Mouse (Mus musculus) retina, postnatal 1 day (tissue): Measurements from ENCODE around the gene Clec18a.
A peak's percentile ranks its signal among the peaks of the same experiment; 100 is the strongest.
"Not testable (repeated sequence)": the region's sequence is repeated elsewhere in the genome, so short reads cannot be mapped to it uniquely, and the experiment has no call there.

Source experiments
- DNase-seq: peaks from one replicate; pipeline ENCODE4 v3.0.0-alpha.2; 2012

Clec18a gene

GRCm38 (mm10) chr8:111092326-111092725 is at the start of gene Clec18a:
TSS of gene Clec18a (minus strand) at chr8:111092426.
- DNase-seq = not testable (repeated sequence)

DNA sequence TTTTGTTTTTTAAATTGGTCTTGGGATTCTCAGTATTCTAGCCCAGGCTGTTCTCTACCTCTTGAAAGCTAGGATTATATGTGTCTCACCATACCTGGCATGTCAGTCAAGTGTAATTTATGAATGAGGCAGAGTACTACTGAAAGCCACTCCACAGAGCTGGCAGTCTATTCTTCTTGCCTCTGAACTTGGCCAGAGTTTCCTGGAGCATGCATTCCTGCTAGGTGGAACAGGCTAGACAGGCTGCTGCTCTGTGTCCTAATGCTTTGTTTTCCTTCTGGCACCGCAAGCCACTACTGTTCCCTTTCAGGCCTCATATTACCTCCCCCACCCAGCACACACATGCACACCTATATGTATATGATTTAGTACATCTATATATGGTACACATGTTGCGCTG is 38.5 kb upstream of the Clec18a start:
- no peak for DNase-seq

DNA sequence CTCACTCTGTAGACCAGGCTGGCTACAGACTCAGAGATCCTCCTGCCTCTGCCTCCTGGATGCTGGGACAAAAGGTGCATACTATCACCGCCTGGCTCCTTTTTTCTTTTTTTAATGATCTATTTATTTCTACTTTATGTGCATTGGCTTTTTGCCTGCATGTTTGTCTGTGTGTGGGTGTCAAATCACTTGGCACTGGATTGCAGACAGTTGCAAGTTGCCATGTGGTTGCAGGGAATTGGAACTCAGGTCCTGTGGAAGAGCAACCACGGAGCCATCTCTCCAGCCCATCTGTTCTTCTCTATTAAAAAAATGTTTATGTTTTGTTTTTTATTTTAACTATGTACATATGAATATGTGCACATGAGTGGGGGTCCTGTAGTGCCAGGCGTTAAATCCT is 27.3 kb upstream of the Clec18a start:
- DNase-seq = no peak

GRCm38 (mm10) chr8:111114891-111115290 is 22.7 kb upstream of the Clec18a start:
- no peak for DNase-seq

DNA sequence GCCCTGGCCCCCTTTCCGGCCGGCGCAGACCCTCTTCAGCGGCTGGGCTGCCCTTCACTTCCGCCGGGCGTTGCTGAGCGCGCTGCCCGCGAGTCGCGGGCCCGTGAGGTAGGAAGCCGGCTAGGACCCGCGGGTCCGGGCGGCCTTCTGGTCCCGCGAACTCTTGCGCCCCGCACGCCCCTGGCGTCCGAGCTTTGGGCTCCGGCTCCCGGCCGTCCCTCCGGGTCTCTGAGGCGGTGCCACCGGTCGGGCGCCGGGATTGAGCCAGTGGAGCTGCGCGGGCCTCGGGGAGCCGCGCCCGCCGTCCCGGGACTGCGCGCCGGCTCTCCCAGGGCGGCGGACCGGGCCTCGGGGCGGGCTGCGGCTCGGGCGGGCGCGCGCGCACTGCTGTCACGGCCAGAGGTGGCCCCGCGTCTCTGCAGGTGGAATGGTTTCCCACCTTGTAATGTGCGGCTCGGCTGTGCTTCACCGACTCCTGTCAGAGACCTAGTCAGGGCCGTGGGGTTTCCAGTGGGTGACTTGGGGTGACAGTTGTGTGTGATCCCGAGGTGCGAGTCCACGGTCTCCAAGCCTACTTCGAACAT is 2.6 kb upstream of the Clec18a start:
- peak; percentile 30 for DNase-seq

- DNase-seq = peak; percentile 94
Measured at GRCm38 (mm10) chr8:111093865-111094718, 1.9 kb upstream of the Clec18a start, which contains the start of gene Pdpr. TSS of gene Pdpr (plus strand) at chr8:111094630.

- no peak for DNase-seq
Measured at GRCm38 (mm10) chr8:111091706-111092105, 520 bp downstream of the Clec18a start.

- DNase-seq = peak; percentile 83
Measured at GRCm38 (mm10) chr8:111090126-111090525, 2.1 kb downstream of the Clec18a start.

DNA sequence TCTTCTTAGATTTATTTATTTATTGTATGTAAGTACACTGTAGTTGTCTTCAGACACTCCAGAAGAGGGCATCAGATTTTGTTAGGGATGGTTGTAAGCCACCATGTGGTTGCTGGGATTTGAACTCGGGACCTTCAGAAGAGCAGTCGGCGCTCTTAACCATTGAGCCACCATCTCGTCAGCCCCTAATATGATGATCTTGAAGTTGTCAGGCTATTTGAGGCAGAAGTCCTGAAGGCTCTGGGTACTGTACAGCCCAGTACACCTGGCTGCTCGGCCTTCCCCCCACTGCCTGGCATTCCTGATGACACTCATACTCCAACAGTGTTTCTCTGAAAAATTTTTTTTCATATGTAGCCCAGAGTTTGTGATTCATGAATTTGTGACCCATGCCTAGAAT is 8.3 kb downstream of the Clec18a start:
- DNase-seq = not testable (repeated sequence)

DNA sequence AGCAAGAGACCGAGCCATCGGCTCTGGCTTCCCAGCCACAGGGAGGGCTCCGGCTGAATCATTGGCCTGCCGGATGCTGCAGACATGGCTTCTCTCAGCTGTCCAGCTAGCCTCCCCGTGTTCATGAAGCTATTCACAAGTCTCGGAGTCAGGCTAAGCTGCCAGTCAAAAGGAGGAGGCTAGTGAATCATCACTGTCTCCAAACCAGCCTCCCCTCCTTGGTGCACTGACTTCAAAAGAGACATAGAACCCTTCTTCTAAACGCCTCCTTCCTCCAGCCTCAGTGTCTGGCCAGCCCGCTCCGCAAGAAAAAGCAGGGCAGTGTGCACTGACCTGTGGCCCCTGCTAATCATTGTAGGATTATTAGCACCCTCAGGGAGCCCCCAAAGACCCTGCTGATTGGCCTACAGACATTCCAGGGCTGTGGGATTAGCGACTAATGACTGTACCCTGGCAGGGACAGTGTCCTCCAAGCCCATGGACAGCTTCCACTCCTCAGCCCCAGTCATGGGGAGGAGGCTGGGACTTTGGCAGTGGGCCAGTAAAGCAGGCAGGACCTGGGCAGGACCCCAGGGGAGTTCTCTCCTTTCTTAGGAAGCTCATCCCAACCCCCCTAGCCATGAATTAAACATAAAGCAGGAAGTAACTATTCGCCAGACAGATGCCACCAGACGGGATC is 10.5 kb downstream of the Clec18a start:
- DNase-seq = peak; percentile 75

DNA sequence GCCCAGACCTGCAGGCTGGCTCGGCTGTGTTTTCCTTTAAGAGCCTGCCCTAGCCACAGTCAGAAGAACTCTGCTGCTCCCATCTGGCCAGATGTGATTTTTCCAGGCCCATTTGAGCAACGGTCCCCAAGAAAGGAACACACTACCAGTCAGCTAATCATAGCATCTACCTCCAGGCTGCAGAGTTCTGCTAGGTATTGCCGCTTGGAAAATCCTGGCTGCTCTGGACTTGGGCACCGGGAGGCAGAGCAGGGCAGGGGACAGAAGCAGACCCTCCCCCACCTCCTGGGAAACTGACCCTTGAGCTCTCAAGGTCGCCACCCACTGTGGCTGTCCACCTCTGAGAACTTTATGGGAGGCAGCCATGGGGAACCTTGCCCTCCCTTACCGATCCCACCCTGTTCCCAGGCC is 12.4 kb downstream of the Clec18a start:
- peak; percentile 43 for DNase-seq

DNA sequence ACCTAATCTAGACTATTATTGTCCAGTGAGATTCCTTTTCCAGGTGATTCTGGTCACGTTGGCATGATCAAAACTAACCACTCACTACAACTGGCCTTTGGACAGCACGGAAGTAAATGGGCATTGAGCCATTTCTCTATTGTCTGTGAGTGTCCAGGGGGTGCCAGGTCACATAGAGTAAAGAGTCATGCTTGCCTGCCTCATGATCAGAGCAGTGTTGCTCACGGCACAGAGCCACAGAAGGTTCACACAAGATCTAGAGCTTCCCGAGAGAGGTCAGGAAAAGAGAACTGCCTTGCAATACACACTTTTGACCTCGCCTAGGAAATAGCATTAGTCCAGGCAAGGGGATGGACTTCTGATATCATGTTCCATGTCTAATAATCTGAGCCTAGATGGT is 12.8 kb downstream of the Clec18a start:
- no peak for DNase-seq

DNA sequence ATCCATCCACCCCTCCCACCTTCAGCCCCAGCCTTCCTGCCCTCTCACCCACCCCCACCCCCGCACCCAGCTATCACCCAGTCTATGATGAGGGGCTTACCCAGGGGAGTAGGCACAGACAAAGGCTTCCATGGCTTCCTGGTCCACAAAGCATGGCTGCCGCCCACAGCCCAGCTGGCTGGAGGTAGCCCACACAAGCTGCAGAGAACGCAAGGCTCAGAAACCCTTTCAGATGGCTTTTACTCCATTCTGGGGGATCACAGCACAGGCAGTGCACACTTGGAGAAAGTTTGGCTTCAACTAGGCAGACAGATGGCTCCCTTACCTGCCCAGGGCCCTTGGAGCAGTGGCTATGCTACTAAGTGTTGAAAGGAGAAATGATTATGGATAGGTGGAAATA is 16.3 kb downstream of the Clec18a start:
- DNase-seq = no peak

GRCm38 (mm10) chr8:111068660-111069059 is 23.6 kb downstream of the Clec18a start:
- not testable (repeated sequence) for DNase-seq

GRCm38 (mm10) chr8:111067439-111067838 is 24.8 kb downstream of the Clec18a start:
- DNase-seq = no peak

DNA sequence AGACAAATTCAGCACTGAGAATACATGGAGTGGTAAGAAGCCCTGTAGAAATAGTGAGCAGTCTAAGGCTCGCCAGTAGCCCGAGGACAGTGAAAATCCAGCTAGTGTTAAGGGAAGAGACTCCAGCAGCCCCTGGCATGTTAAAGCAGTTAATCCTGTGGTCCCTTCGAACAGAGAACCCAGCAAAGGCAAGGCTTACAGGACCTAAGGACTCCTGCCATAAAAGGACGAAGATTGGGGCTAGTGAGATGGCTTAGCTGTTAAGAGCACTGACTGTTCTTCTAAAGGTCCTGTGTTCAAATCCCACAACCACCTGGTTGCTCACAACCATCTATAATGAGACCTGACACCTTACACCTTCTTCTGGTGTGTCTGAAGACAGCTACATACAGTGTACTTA is 25.9 kb downstream of the Clec18a start:
- DNase-seq = no peak

DNA sequence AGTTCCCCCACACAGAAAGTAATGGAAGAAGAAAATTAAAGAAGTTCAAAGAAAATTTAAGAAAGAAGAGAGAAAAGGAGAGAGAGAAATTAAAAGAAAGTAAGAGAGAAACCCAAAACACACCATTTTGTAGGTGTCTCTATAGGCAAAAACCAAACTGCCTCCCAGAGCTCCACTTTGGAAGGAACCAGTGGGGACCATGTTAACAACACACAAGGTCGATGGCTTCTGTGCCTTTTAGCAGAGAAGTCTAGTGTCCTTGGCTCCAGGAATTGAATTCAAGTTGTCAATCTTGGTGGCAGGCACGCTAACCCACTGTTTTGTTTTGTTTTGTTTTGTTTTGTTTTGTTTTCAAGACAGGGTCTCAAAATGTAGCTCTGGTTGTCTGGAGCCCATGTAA is 29.3 kb downstream of the Clec18a start:
- no peak for DNase-seq

DNA sequence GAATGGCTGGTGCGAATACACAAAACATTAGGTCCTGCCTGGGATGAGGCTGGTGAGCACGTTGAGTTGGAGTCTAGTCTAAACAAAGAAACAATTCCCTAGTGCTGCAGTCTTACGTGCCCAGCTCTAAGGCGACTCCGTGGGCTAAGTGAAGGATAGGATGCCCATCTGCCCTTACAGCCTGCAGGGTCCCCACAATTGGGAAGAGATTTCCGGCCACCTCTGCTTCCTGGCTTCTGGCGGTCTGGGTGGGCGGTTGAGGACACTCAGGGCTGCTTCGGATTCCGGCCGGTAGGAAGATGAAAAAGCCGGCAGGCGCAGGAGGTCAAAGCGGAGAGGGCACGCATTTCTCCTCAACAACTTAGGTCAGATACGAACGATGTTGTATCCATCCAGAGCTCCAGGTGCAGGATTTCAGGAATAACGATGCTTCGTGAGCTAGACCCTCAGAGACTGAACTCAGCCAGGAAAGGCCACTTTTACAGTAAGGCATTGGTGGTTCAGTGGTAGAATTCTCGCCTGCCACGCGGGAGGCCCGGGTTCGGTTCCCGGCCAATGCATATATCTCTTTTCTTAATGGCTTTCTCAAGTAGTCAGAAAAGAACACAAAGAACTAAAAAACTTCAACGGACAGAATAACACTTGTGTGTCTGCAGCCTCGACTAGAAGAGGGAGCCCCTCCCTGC is 30.0 kb downstream of the Clec18a start:
- peak; percentile 94 for DNase-seq

DNA sequence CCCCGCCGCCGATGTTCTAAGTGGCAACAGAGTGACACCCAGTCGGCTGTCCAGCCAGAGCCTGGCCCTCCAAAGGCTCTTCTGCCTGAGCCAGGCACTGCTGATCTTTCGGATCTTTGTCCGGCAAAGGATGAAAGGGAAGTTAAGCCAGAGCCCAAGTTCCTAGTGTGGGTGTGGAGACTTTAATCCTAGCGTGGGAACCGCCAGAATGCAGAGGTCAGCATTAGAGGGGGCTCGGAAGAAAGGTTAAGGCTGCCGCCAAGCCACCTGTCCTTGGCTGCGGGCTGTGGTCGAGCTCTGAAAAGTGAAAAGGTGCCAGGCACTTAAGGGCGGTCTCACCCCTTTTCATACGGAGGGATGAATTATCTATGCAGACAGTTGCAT is 30.5 kb downstream of the Clec18a start:
- DNase-seq = peak; percentile 63

DNA sequence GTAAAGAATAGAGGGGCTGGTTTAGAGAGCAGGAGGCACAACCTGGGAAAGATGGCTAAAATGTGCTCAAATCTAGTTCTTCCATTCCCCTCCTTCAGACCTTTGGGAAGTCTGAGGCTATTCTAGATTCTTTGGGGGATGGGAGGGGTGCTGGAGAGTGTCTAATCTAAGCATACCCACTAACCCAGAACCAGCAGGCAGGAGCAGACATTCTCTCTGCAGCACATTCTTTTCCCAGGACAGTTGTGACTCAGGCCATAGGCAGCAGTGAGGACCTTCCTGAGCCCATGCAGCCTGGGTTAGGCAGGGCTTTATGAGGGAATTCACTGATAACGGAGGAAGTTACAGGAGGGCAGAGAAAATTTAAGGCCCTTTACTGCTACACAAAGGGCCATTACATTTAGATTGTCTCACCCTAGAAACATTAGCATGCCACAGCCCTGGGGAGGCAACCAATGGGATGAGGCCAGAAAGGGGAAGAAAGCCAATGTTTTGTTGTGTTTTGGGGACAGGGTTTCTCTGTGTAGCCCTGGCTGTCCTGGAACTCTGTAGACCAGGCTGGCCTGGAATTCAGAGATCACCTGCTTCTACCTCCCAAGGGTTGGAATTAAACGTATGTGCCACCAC is 33.2 kb downstream of the Clec18a start:
- DNase-seq = no peak

GRCm38 (mm10) chr8:111056691-111057293 is 35.4 kb downstream of the Clec18a start:
- no peak for DNase-seq

- peak; percentile 96 for DNase-seq
Measured at GRCm38 (mm10) chr8:111056158-111056663, 36.0 kb downstream of the Clec18a start, which contains the start of gene Exosc6. TSS of gene Exosc6 (plus strand) at chr8:111056339.
